Mouse (Mus musculus) MEL (cell line): Measurements from ENCODE around the gene Lsm7. TPM values are rescaled to one million over a fixed set of nuclear protein-coding genes. Genes with fewer than 3 reads are reported as not detected.
A peak's percentile ranks its signal among the peaks of the same experiment; 100 is the strongest.

Source experiments
- DNase-seq: peaks from one replicate; pipeline ENCODE4 v3.0.0; 2011; ENCODE audit warnings: low read depth, low spot score
- H3K27ac ChIP-seq: 2 replicates; pipeline ENCODE4 v1.5.1; 2012; ENCODE audit warnings: low read depth, mild to moderate bottlenecking, control low read depth, low read length, moderate library complexity; ENCODE audit not compliant: control insufficient read depth
- H3K27me3 ChIP-seq, 2 experiments: fragments of 150-350 bp in 1 of 2; sonication (generic) in 1 of 2; 2 replicates each; pipeline ENCODE4 v1.6.1; 2012; ENCODE audit warnings: low read length in 2 of 2, mild to moderate bottlenecking in 2 of 2, improper control_type of control experiment in 1 of 2, moderate library complexity in 1 of 2; ENCODE audit not compliant: insufficient read depth in 2 of 2, control insufficient read depth in 1 of 2
- H3K36me3 ChIP-seq, 2 experiments: 2 replicates each; pipeline ENCODE4 v1.6.1; 2012 to 2014; ENCODE audit warnings: low read length in 2 of 2, improper control_type of control experiment in 1 of 2, inconsistent platforms in 1 of 2, mild to moderate bottlenecking in 1 of 2; ENCODE audit not compliant: insufficient read depth in 2 of 2, control insufficient read depth in 1 of 2
- H3K4me1 ChIP-seq, 2 experiments: fragments of 150-350 bp in 1 of 2; sonication (generic) in 1 of 2; 2 replicates each; pipeline ENCODE4 v1.6.1; 2012; ENCODE audit warnings: low read length in 2 of 2, improper control_type of control experiment in 1 of 2, mild to moderate bottlenecking in 1 of 2; ENCODE audit not compliant: insufficient read depth in 2 of 2, control insufficient read depth in 1 of 2
- H3K4me3 ChIP-seq, 2 experiments: fragments of 150-350 bp in 1 of 2; sonication (generic) in 1 of 2; 2 replicates each; pipeline ENCODE4 v1.5.1; 2012; ENCODE audit warnings: low read depth in 2 of 2, low read length in 2 of 2, mild to moderate bottlenecking in 2 of 2, moderate library complexity in 2 of 2, control low read depth in 1 of 2, improper control_type of control experiment in 1 of 2; ENCODE audit not compliant: control insufficient read depth in 1 of 2, insufficient read depth in 1 of 2
- H3K79me2 ChIP-seq: 2 replicates; pipeline ENCODE4 v1.6.1; 2012; ENCODE audit warnings: mild to moderate bottlenecking, low read length, moderate library complexity; ENCODE audit not compliant: control insufficient read depth, poor library complexity, insufficient read depth
- H3K9ac ChIP-seq: 2 replicates; pipeline ENCODE4 v1.6.1; 2012; ENCODE audit warnings: low read depth, mild to moderate bottlenecking, control low read depth, low read length, moderate library complexity; ENCODE audit not compliant: control insufficient read depth, poor library complexity, severe bottlenecking
- H3K9me3 ChIP-seq: fragments of 150-350 bp; sonication (generic); replicated peaks from 2 replicates; pipeline ENCODE4 v1.6.1; 2012; ENCODE audit warnings: mild to moderate bottlenecking, low read length, improper control_type of control experiment, moderate library complexity; ENCODE audit not compliant: insufficient read depth
- BHLHE40 ChIP-seq: IDR thresholded peaks from 2 replicates; pipeline ENCODE4 v1.6.1; 2012; ENCODE audit warnings: low read depth, mild to moderate bottlenecking, inconsistent platforms, low read length, improper control_type of control experiment, borderline replicate concordance
- CHD1 ChIP-seq: IDR thresholded peaks from 2 replicates; pipeline ENCODE4 v1.6.1; 2012; ENCODE audit warnings: low read depth, mild to moderate bottlenecking, inconsistent platforms, low read length, improper control_type of control experiment
- CHD2 ChIP-seq: IDR thresholded peaks from 2 replicates; pipeline ENCODE4 v1.6.1; 2011; ENCODE audit warnings: low read length, improper control_type of control experiment
- CTCF ChIP-seq, 3 experiments: IDR thresholded peaks in 2 of 3; conservative IDR thresholded peaks in 1 of 3; 2 replicates each; pipeline ENCODE4 v1.5.1; 2011 to 2012; ENCODE audit warnings: low read length in 3 of 3, low read depth in 2 of 3, mild to moderate bottlenecking in 2 of 3, improper control_type of control experiment in 1 of 3, inconsistent platforms in 1 of 3, mixed read lengths in 1 of 3, moderate library complexity in 1 of 3; ENCODE audit not compliant: control insufficient read depth in 1 of 3, insufficient read depth in 1 of 3, poor library complexity in 1 of 3, severe bottlenecking in 1 of 3
- ELF1 ChIP-seq: IDR thresholded peaks from 2 replicates; pipeline ENCODE4 v1.6.1; 2014; ENCODE audit warnings: low read depth, mild to moderate bottlenecking, inconsistent platforms, low read length, improper control_type of control experiment, moderate library complexity
- EP300 ChIP-seq, 2 experiments: IDR thresholded peaks; 2 replicates each; pipeline ENCODE4 v1.6.1; 2011; ENCODE audit warnings: improper control_type of control experiment in 2 of 2, low read length in 2 of 2, low read depth in 1 of 2, mild to moderate bottlenecking in 1 of 2
- ETS1 ChIP-seq: IDR thresholded peaks from 2 replicates; pipeline ENCODE4 v1.6.1; 2012; ENCODE audit warnings: low read depth, mild to moderate bottlenecking, inconsistent platforms, low read length, improper control_type of control experiment, moderate library complexity
- KAT2A ChIP-seq: conservative IDR thresholded peaks from 2 replicates; pipeline ENCODE4 v1.6.1; 2012; ENCODE audit warnings: low read depth, low read length, improper control_type of control experiment, inconsistent platforms
- MAX ChIP-seq: IDR thresholded peaks from 2 replicates; pipeline ENCODE4 v1.6.1; 2011; ENCODE audit warnings: low read length, improper control_type of control experiment
- MAZ ChIP-seq: IDR thresholded peaks from 2 replicates; pipeline ENCODE4 v1.6.1; 2012; ENCODE audit warnings: low read depth, mild to moderate bottlenecking, inconsistent platforms, low read length, improper control_type of control experiment
- MEF2A ChIP-seq: IDR thresholded peaks from 2 replicates; pipeline ENCODE4 v1.6.1; 2014; ENCODE audit warnings: low read depth, mild to moderate bottlenecking, inconsistent platforms, low read length, improper control_type of control experiment; ENCODE audit not compliant: poor library complexity, insufficient replicate concordance, severe bottlenecking; ENCODE audit errors: extremely low read depth
- MXI1 ChIP-seq: IDR thresholded peaks from 2 replicates; pipeline ENCODE4 v1.6.1; 2011; ENCODE audit warnings: mild to moderate bottlenecking, low read depth, low read length, improper control_type of control experiment
- MYB ChIP-seq: IDR thresholded peaks from 2 replicates; pipeline ENCODE4 v1.6.1; 2011; ENCODE audit warnings: mild to moderate bottlenecking, low read depth, low read length, improper control_type of control experiment
- MYC ChIP-seq: IDR thresholded peaks from 2 replicates; pipeline ENCODE4 v1.6.1; 2011; ENCODE audit warnings: low read depth, mild to moderate bottlenecking, low read length, improper control_type of control experiment, moderate library complexity
- POLR2A ChIP-seq, 2 experiments: IDR thresholded peaks; 2 replicates each; pipeline ENCODE4 v1.6.1; 2011 to 2012; ENCODE audit warnings: low read length in 2 of 2, mild to moderate bottlenecking in 2 of 2, control low read depth in 1 of 2, improper control_type of control experiment in 1 of 2, low read depth in 1 of 2, moderate library complexity in 1 of 2; ENCODE audit not compliant: control insufficient read depth in 1 of 2, insufficient read depth in 1 of 2, poor library complexity in 1 of 2
- RAD21 ChIP-seq: IDR thresholded peaks from 2 replicates; pipeline ENCODE4 v1.6.1; 2011; ENCODE audit warnings: mild to moderate bottlenecking, low read depth, low read length, improper control_type of control experiment
- RCOR1 ChIP-seq: IDR thresholded peaks from 2 replicates; pipeline ENCODE4 v1.6.1; 2012; ENCODE audit warnings: low read depth, mild to moderate bottlenecking, inconsistent platforms, low read length, improper control_type of control experiment
- SIN3A ChIP-seq: IDR thresholded peaks from 2 replicates; pipeline ENCODE4 v1.6.1; 2012; ENCODE audit warnings: low read length, improper control_type of control experiment, inconsistent platforms
- SMC3 ChIP-seq: IDR thresholded peaks from 2 replicates; pipeline ENCODE4 v1.6.1; 2011; ENCODE audit warnings: low read depth, low read length, improper control_type of control experiment
- TAL1 ChIP-seq: IDR thresholded peaks from 2 replicates; pipeline ENCODE4 v1.6.1; 2012; ENCODE audit warnings: mild to moderate bottlenecking, inconsistent platforms, low read length, moderate library complexity, mixed read lengths
- USF1 ChIP-seq: IDR thresholded peaks from 2 replicates; pipeline ENCODE4 v1.6.1; 2014; ENCODE audit warnings: low read depth, mild to moderate bottlenecking, inconsistent platforms, low read length, improper control_type of control experiment, moderate library complexity
- USF2 ChIP-seq, 2 experiments: IDR thresholded peaks; 2 replicates each; pipeline ENCODE4 v1.6.1; 2011 to 2012; ENCODE audit warnings: improper control_type of control experiment in 2 of 2, low read length in 2 of 2, borderline replicate concordance in 1 of 2, inconsistent platforms in 1 of 2, low read depth in 1 of 2, mild to moderate bottlenecking in 1 of 2; ENCODE audit not compliant: insufficient read depth in 1 of 2
- ZC3H11A ChIP-seq: IDR thresholded peaks from 2 replicates; pipeline ENCODE4 v1.6.1; 2012; ENCODE audit warnings: low read depth, mild to moderate bottlenecking, inconsistent platforms, low read length, improper control_type of control experiment
- ZKSCAN1 ChIP-seq: IDR thresholded peaks from 2 replicates; pipeline ENCODE4 v1.6.1; 2012; ENCODE audit warnings: low read depth, mild to moderate bottlenecking, inconsistent platforms, low read length, improper control_type of control experiment, moderate library complexity
- ZMIZ1 ChIP-seq: IDR thresholded peaks from 2 replicates; pipeline ENCODE4 v1.6.1; 2012; ENCODE audit warnings: low read depth, mild to moderate bottlenecking, inconsistent platforms, low read length, improper control_type of control experiment, moderate library complexity
- ZNF384 ChIP-seq: IDR thresholded peaks from 2 replicates; pipeline ENCODE4 v1.6.1; 2012; ENCODE audit warnings: low read depth, mild to moderate bottlenecking, inconsistent platforms, low read length, improper control_type of control experiment
- polyA plus RNA-seq, 2 experiments: library from polyadenylated mRNA; stranded (reverse) in 1 of 2; unstranded in 1 of 2; fragments of >175 nt in 1 of 2; fragments of >200 nt in 1 of 2; gene quantifications; 2 replicates each; pipeline versions ENCODE4 v1.2.1 to v1.2.4; 2012; ENCODE audit warnings: low replicate concordance in 2 of 2, low read depth in 1 of 2; ENCODE audit not compliant: insufficient read length in 2 of 2, insufficient read depth in 1 of 2, missing spikeins in 1 of 2
- total RNA-seq: library from RNA; depleted of rRNA; stranded (reverse); fragments of 300-350 nt; gene quantifications from 2 replicates; pipeline ENCODE4 v1.2.3, GENCODE M21; 2012

Gene Lsm7
- total and polyA plus RNA-seq, 3 experiments: 246 to 637 TPM; not detected in 1

- H3K79me2 ChIP-seq: peaks cover 17% of the 10 kb centered on the region
- peaks cover 0 to 5% of the 10 kb centered on the region in 2 experiments; a peak in 2 of 4 replicates for H3K36me3 ChIP-seq
- no peaks in the 10 kb centered on the region for H3K9me3 ChIP-seq
- no peak overlapping the region for H3K27ac ChIP-seq
- no peak for DNase-seq
- no peak overlapping the region for H3K9ac ChIP-seq
- peaks cover 0 to 8% of the 10 kb centered on the region in 2 experiments; a peak in 2 of 4 replicates for H3K4me1 ChIP-seq
- no peak for TF ChIP-seq TAL1
- TF ChIP-seq RCOR1: no peak
- TF ChIP-seq ZC3H11A: no peak
- TF ChIP-seq MEF2A: no peak
- TF ChIP-seq CHD1: no peak
- TF ChIP-seq ZMIZ1: no peak
- no peak for TF ChIP-seq SIN3A
- no peak for TF ChIP-seq MYC
- TF ChIP-seq EP300 (IDR thresholded peaks at IDR 0.05; ENCODE audit: low read depth in 1 of 2, low read length in 2 of 2): no peak
- H3K27me3 ChIP-seq: no peaks in the 10 kb centered on the region
- H3K4me3 ChIP-seq: no peak overlapping the region
Observed at GRCm38 (mm10) chr10:80895697-80896096, 40.7 kb upstream of the Lsm7 start.

DNA sequence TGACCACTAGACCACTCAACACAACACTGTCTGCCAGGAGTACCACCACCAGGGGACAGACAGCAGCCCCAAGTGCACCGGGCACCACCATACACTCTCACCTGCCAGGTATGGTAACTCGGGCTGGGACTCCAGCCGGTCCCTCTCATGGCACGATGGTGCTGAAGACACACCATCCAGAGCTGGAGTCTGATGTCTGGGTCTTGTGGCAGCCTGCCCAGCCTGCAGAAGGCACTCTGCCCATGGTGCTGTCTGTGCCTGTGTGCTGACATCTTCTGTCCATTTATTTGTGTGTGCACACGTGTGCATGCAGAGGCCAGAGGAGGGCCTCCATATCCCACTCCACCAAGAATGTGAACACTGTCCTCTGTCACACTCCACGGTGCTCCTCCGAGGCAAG is 40.1 kb upstream of the Lsm7 start:
- Histone ChIP-seq H3K9ac (no peak overlapping the region), H3K27me3 (no peaks in the 10 kb centered on the region), H3K4me1 (peaks cover 0 to 8% of the 10 kb centered on the region in 2 experiments; a peak in 2 of 4 replicates), H3K36me3 (peaks cover 0 to 5% of the 10 kb centered on the region in 2 experiments; a peak in 2 of 4 replicates)
- no peak for DNase-seq
- no peak for TF ChIP-seq KAT2A
- TF ChIP-seq ZKSCAN1: no peak
- TF ChIP-seq ETS1: no peak
- no peak for TF ChIP-seq EP300 (IDR thresholded peaks at IDR 0.05; ENCODE audit: low read depth in 1 of 2, low read length in 2 of 2)
- TF ChIP-seq MYC: no peak
- TF ChIP-seq, all 39 proteins: peak for 0
- Histone ChIP-seq H3K27ac (no peak overlapping the region), H3K4me3 (no peak overlapping the region), H3K9me3 (no peaks in the 10 kb centered on the region), H3K79me2 (peaks cover 13% of the 10 kb centered on the region)

DNA sequence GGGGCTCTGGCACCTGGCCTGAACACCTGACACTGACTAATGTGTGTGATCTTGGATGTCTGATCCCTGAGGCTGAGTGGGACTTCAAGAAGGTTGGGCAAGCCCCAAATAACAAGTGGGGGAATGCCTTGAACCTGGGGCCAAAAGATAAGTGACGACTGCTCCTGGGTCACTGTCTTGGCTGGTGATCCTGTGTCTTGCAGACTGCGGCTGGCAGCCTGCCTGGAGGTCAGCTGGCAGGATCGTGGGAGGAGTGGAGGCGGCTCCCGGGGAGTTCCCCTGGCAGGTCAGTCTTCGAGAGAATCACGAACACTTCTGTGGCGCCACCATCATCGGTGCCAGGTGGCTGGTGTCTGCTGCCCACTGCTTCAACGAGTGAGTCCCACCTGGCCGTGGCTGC is 32.2 kb upstream of the Lsm7 start:
- DNase-seq: peak; percentile 69
- no peaks in the 10 kb centered on the region for H3K79me2 ChIP-seq
- H3K27me3 ChIP-seq: no peaks in the 10 kb centered on the region
- H3K9me3 ChIP-seq: no peaks in the 10 kb centered on the region
- no peak overlapping the region for H3K9ac ChIP-seq
- H3K27ac ChIP-seq: no peak overlapping the region
- peaks cover 0 to 5% of the 10 kb centered on the region in 2 experiments; a peak in 1 of 4 replicates for H3K4me1 ChIP-seq
- no peak overlapping the region for H3K4me3 ChIP-seq
- no peaks in the 10 kb centered on the region; a peak in 1 of 4 replicates for H3K36me3 ChIP-seq
- TF ChIP-seq MYB (no peak), CTCF (IDR thresholded peaks at IDR 0.05 in 2 of 3, conservative IDR thresholded peaks at IDR 0.05 in 1 of 3; ENCODE audit: control insufficient read depth in 1 of 3, insufficient read depth in 1 of 3, low read depth in 2 of 3, low read length in 3 of 3, poor library complexity in 1 of 3, severe bottlenecking in 1 of 3) (no peak), ELF1 (no peak), POLR2A (IDR thresholded peaks at IDR 0.05; ENCODE audit: control insufficient read depth in 1 of 2, insufficient read depth in 1 of 2, low read depth in 1 of 2, low read length in 2 of 2, poor library complexity in 1 of 2) (no peak), ZNF384 (no peak), ETS1 (peak; percentile 92), BHLHE40 (no peak), USF1 (no peak), ZMIZ1 (no peak), MEF2A (no peak), USF2 (IDR thresholded peaks at IDR 0.05; ENCODE audit: borderline replicate concordance in 1 of 2, insufficient read depth in 1 of 2, low read depth in 1 of 2, low read length in 2 of 2) (no peak), MAZ (no peak), CHD2 (no peak), MAX (no peak), RAD21 (no peak), MXI1 (peak; percentile 26; the same call in 1 of the 2 replicates), SMC3 (no peak)
